Comparison of ENCODE assay signal across 7 mouse cellular contexts in genomic region chr4:46025893-46026292, GRCm38 (mm10). TPM values are rescaled to one million over a fixed set of nuclear protein-coding genes. Genes with fewer than 3 reads are reported as not detected.
DNase-seq lines count a peak whose midpoint lies in the region.

No protein-coding gene starts in this region.

- peak; percentile 39 to 40 for DNase-seq in left cerebral cortex, adult 18-20 months (ENCODE audit: low spot score in 2 of 2)
- DNase-seq in left cerebral cortex, adult 8-10 months (ENCODE audit: low spot score in 2 of 2), result no peak
- DNase-seq in R1 (ENCODE audit: low read depth, low spot score), result peak; percentile 51
- DNase-seq in embryo, embryonic 10.5 days (ENCODE audit: low spot score), result peak; percentile 65
- peak; percentile 43 for DNase-seq in layer of hippocampus, adult 9-11 months
- DNase-seq in right cerebral cortex, postnatal 10 days (ENCODE audit: low spot score in 2 of 2), result peak; percentile 50 to 56
- DNase-seq in urinary bladder, postnatal 4 days (ENCODE audit: low spot score in 2 of 2), result no peak

RNA-seq across cellular contexts. Expression of gene Tmod1, which starts 12.8 kb away (rescaled TPM):
- total RNA-seq in left cerebral cortex, adult 18-20 months (2021), result 10 to 100 TPM; 45.8 to 48.9 TPM
- 10 to 100 TPM; 51.9 to 57.0 (median 53.7) TPM for total RNA-seq in left cerebral cortex, adult 8-10 months (2022)

Comparison
In these comparisons a context has a peak if more than half of its experiments do, and no peak if none do; other contexts are left out.
1. DNase-seq: peak in left cerebral cortex, adult 18-20 months (2 of 2), R1 (single experiment), embryo, embryonic 10.5 days (single experiment), layer of hippocampus, adult 9-11 months (single experiment) and right cerebral cortex, postnatal 10 days (2 of 2); none in left cerebral cortex, adult 8-10 months (0 of 2) and urinary bladder, postnatal 4 days (0 of 2).